Mouse (Mus musculus) telencephalon, adult 2 months (tissue): ENCODE measurements around the gene Lexm.

Source experiments
- DNase-seq: peaks from one replicate; pipeline ENCODE4 v3.0.0-alpha.2; 2011; ENCODE audit warnings: low read depth, low spot score

Gene Lexm

GRCm38 (mm10) chr4:106617056-106617455, at the start of gene Lexm:
Lexm (minus strand) TSS chr4:106617241.
- DNase-seq: no peak

DNA sequence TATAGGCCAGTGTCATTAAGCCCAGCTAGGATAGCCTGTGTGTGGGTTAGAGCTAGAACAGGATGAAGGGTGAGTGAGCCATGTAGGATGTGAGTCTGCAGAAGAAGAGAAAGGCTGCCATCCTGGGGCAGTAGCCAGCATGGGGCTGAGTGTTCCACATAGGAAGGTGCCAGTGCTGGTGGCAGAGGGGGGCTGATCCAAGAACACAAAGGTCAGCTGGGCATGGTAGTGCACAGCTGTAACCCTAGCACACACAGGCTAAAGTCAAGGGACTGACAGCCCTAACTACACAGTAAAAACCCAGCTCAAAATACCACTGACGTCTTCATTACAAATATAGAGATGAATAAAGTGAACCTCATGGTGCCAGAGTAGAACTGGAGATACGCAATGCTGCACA, 49.5 kb upstream of the Lexm start:
- DNase-seq: no peak

GRCm38 (mm10) chr4:106665673-106666072, 48.6 kb upstream of the Lexm start:
- no peak for DNase-seq

GRCm38 (mm10) chr4:106665269-106665668, 48.2 kb upstream of the Lexm start:
- no peak for DNase-seq

GRCm38 (mm10) chr4:106664697-106665096, 47.7 kb upstream of the Lexm start:
- DNase-seq: no peak

DNA sequence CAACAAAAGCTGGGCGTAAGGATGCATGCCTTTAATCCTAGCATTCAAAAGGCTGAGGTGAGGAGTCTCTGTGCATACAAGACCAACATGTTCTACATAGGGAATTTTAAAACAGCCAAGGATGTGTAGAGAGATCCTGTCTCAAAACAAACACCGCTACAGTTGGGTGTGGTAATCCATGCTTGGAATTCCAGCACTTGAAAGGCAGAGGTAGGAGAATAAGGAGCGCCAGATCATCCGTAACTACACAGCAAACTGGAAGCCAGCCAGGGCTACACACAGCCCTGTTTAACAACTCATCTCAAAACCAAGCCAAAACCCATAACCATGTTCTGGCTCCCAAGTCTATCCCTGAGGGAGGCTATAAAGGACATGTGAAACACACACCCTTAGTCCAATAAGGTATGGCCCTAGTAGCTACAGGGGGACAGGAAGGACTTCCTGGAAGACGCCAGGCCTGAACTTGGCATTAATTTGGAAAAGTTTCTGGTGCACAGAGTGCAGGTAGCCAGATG, 47.0 kb upstream of the Lexm start:
- no peak for DNase-seq

GRCm38 (mm10) chr4:106655681-106656080, 38.6 kb upstream of the Lexm start:
- DNase-seq: no peak

- no peak for DNase-seq
Measured at GRCm38 (mm10) chr4:106653051-106653450, 36.0 kb upstream of the Lexm start.

GRCm38 (mm10) chr4:106652546-106652945, 35.5 kb upstream of the Lexm start:
- DNase-seq: no peak

- peak; percentile 97 for DNase-seq
Measured at GRCm38 (mm10) chr4:106650833-106651527, 33.9 kb upstream of the Lexm start, which contains the start of gene Pars2. Pars2 (plus strand) TSS chr4:106651069.

- DNase-seq: no peak
Measured at GRCm38 (mm10) chr4:106647137-106647536, 30.1 kb upstream of the Lexm start.

DNA sequence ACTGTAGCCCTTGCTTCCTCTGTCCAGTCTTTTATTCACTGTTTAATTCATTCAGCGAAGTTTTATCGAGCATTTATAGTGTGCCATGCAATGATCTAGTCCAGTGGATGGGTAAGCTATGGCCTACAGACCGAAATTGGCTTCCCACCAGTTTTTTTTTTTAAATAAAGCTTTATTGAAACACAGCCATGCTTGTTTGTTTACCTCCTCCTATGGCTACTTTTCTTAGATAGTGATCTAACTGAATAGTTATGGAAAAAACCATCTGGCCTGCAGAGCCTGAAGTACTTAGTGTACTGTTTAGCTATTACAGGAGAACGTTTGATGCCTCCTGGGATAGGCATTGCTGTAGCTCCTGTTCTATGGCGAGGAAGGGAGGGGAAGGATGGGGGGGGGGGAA, 28.8 kb upstream of the Lexm start:
- DNase-seq: no peak

- no peak for DNase-seq
Measured at GRCm38 (mm10) chr4:106644218-106644610, 27.2 kb upstream of the Lexm start.

DNA sequence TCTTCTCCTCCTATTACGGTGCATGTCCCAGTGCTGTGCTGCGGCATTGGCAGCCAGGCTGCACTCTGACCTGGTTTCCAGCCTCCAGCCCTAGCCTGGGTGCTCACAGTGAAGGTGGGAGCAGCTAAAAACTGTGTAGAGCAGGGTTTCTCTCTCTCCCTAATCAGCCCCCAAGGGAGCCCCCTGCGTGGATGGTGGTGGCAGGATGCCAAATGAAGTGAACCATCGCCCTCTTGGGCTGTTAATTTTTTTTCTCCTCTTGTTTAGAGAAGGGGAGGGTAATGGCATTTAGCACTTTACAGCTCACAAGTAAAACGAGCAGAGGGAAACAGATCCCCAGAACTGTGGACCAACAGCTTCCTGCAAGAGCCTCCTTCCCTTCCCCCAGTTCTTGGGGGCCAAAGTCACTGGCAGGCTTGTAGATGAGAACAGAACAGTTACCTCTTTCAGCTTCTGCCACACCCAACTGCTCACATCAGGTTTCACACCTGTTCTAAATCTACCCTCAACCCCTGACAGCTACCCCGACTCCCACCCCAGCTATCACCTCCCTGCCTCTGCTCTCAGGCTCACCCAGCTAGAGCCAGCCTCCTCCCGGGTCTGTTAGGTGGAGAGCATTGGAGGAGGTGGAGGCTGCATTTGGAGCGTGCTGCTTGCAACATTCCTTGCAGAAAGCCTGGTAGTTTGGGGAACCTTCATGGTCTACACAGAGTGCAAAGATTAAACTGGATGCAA, 26.6 kb upstream of the Lexm start:
- DNase-seq: no peak

DNA sequence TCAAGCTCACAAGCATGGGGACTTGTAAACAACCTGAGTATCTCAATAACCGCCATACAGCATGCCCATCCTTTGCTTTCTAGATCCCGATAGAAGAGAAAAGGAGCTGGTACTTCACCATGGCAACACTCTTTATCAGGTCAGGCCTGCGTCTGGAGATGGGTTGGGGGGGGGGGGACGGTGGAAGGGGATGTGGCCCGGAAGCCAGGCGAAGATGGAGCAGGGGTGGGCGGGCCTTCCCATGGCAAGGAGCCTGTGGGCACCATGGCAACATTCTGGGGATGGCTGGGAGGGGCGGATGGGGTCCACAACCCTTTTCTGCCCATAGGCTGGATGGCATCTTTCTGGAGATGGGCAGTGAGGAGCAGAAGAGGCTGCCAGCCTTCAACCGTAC, 17.0 kb upstream of the Lexm start:
- no peak for DNase-seq

- peak; percentile 58 for DNase-seq
Measured at GRCm38 (mm10) chr4:106633281-106634085, 16.4 kb upstream of the Lexm start.

DNA sequence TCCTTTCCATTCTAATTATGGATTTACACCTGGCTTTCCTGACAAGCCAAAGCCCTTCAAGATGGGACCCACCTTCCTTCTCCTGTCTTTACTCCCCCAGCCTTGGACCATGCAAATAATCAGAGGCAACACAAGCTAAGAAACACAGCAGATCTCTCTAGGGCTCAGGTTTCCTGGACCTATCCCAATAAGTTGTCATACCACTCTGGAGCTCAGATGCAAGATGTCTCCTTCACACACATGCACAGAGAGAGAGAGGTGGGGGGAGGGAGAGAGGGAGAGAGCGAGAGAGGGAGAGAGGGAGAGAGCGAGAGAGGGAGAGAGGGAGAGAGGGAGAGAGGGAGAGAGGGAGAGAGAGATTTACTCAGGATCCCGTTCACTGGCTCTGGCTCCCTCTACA, 15.3 kb upstream of the Lexm start:
- DNase-seq: no peak

DNA sequence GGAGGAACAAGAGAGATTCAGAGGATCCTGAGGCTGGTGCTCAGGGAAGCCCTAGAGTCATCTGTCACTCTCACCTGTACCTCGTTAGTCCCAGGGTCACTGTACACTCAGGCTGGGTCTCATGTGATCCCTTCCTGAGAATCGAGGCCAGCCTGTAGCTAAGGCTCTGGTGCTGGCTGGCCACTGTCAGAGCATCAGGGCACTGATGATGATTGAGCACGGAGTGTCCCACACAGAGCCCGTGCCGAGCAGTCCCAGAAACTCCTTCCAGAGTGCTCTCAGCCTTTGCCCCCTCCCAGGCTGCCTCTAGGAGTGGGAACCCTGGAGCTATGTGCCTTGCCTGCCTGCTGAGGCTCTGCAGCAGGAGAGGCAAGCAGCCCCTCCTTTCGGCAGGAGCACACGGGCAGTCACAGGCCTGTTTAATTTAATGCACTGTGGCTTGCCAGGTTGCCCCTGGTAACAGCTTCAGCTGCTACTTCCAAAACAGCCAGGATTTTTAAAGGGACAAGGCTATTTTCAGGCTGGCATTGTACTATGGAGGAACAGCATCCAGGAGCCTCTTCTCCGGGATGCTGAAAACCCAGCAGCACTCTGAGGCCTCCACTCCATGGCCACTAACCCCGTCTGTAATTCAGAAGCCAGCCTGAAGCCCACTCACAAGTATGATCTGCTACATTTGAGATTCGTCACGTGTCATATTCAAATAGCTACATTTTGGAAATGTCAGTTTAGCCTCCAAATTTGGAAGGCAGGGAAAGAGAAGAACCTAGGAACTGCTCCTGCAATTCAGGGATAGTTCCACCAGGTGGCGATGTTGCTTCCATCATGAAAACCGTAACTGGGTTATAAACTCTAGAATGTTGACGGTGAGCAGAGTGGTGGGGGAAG, 13.5 kb upstream of the Lexm start:
- peak; percentile 94 for DNase-seq

- DNase-seq: no peak
Measured at GRCm38 (mm10) chr4:106629374-106629773, 12.3 kb upstream of the Lexm start.

- no peak for DNase-seq
Measured at GRCm38 (mm10) chr4:106628650-106629360, 11.8 kb upstream of the Lexm start.
